Mouse (Mus musculus) myocyte (in vitro differentiated cells): ENCODE measurements at regions not wholly inside any gene's neighbourhood (a gene's known extent, or its start where the extent isn't known, plus 50 kb on each side); places are given as distances from the start of the nearest gene placed in this dataset.

Source experiments
- CEBPB ChIP-seq: IDR thresholded peaks from 2 replicates; pipeline ENCODE4 v1.6.1; 2011; ENCODE audit warnings: mild to moderate bottlenecking, moderate library complexity; ENCODE audit not compliant: poor library complexity, insufficient read depth, severe bottlenecking
- MAX ChIP-seq: IDR thresholded peaks from one replicate; pipeline ENCODE4 v1.6.1; 2011; ENCODE audit warnings: low read depth, mild to moderate bottlenecking, control low read depth
- MYOD1 ChIP-seq, 3 experiments: IDR thresholded peaks; one replicate each; pipeline ENCODE4 v1.6.1; 2011; ENCODE audit warnings: control low read depth in 2 of 3, low read depth in 2 of 3, mild to moderate bottlenecking in 2 of 3, moderate library complexity in 1 of 3; ENCODE audit not compliant: insufficient read length in 2 of 3, control insufficient read depth in 1 of 3
- POLR2A ChIP-seq: IDR thresholded peaks from one replicate; pipeline ENCODE4 v1.6.1; 2011; ENCODE audit warnings: low read depth, mild to moderate bottlenecking, control low read depth, moderate library complexity; ENCODE audit not compliant: insufficient read length
- POLR2AphosphoS2 ChIP-seq: IDR thresholded peaks from one replicate; pipeline ENCODE4 v1.6.1; 2011; ENCODE audit warnings: low read depth, control low read depth; ENCODE audit not compliant: insufficient read length
- TCF12 ChIP-seq: IDR thresholded peaks from one replicate; pipeline ENCODE4 v1.6.1; 2011; ENCODE audit warnings: mild to moderate bottlenecking, control low read depth; ENCODE audit not compliant: poor library complexity, insufficient read depth, severe bottlenecking
- USF1 ChIP-seq: IDR thresholded peaks from one replicate; pipeline ENCODE4 v1.6.1; 2011; ENCODE audit warnings: low read depth, mild to moderate bottlenecking, control low read depth, moderate library complexity

DNA sequence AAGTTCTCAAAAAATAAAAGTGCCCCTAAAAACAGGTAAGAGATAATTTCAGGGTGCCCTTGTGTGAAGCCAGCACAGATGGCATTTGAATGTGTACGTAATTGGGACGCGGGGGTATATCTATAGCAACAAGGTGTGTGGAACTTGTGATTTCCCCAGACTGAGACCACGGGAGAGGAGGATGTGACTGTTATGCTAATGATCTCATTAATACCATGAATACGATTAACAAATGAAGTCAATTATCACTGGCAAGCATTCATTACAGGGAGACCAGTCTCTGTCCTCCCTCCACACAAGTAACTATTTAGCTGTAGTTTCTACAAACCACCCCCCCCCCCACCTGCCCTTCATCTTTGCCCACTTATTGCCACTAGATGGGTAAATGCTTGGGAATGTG lies 112.9 kb downstream of the Atp23 start:
- no peak for TF ChIP-seq POLR2A
- TF ChIP-seq CEBPB = no peak
- no peak for TF ChIP-seq TCF12
- no peak for TF ChIP-seq MAX
- no peak for TF ChIP-seq POLR2AphosphoS2
- TF ChIP-seq USF1 = no peak
- no peak for TF ChIP-seq MYOD1 (IDR thresholded peaks at IDR 0.05; ENCODE audit: control insufficient read depth in 1 of 3, insufficient read length in 2 of 3, low read depth in 2 of 3)
